Mouse (Mus musculus) forelimb bud, embryonic 11.5 days (tissue): ENCODE measurements around the gene Sema4g.

Experiments
- DNase-seq: peaks from one replicate; pipeline ENCODE4 v3.0.0-alpha.2; 2012; ENCODE audit warnings: low read depth, low spot score

Gene Sema4g

DNA sequence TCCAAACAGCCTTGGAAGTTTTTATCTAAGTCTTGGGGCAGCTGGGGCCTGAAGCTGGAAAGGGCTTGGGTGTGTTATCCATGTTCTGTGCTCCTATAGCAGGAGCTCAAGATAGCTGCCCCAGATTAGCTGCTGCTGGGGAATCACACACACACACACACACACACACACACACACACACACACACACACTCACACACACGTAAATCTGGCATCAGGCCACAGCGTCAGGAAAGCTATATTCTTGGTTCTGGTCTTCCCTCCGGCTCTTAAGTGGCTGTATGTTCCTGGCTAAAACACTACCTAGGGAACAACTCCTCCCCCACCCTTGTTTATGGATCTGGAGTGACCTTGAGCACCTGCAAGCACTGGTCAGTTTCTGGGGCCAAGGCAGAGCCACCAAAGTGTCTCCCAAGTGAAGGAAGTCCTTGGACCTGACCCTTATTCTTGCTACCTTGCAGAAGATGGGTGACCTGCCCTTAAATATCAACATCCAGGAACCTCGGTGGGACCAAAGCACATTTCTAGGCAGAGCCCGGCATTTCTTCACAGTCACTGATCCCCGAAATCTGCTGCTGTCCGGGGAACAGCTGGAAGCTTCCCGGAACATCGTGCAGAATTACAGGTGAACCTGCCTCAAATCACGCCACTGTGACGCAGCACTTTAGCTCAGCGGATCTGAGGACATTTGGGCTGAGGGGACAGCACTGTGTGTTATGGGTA, 59.9 kb downstream of the Sema4g start:
- DNase-seq, result no peak

DNA sequence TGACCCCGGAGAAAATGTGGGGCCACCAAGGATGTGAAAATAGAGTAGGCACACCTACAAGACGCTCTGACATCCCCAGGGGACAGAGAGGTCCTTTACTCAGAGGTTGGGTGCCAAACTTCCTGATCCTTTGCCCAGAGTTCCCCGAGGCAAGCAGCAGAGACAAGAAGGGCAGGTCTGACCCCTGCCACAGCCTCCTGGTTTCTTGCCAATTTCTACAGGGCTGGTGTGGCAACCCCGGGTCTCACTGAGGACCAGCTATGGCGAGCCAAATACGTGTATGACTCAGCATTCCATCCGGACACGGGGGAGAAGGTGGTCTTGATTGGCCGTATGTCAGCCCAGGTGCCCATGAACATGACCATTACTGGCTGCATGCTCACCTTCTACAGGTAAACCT, 60.6 kb downstream of the Sema4g start:
- DNase-seq, result no peak
